Mouse (Mus musculus) testis, postnatal 14 days (tissue): ENCODE measurements at regions not wholly inside any gene's neighbourhood (a gene's known extent, or its start where the extent isn't known, plus 50 kb on each side); places are given as distances from the start of the nearest gene placed in this dataset.

Experiments used
- DNase-seq: peaks from one replicate; pipeline ENCODE4 v3.0.0; 2021; ENCODE audit warnings: low spot score

GRCm38 (mm10) chr7:115076781-115077180 is 333.3 kb downstream of the Insc start:
- no peak for DNase-seq

- DNase-seq = no peak
Observed at GRCm38 (mm10) chr7:115084711-115085380, 341.4 kb downstream of the Insc start.

GRCm38 (mm10) chr7:115086542-115087448 is 343.3 kb downstream of the Insc start:
- DNase-seq = no peak

DNA sequence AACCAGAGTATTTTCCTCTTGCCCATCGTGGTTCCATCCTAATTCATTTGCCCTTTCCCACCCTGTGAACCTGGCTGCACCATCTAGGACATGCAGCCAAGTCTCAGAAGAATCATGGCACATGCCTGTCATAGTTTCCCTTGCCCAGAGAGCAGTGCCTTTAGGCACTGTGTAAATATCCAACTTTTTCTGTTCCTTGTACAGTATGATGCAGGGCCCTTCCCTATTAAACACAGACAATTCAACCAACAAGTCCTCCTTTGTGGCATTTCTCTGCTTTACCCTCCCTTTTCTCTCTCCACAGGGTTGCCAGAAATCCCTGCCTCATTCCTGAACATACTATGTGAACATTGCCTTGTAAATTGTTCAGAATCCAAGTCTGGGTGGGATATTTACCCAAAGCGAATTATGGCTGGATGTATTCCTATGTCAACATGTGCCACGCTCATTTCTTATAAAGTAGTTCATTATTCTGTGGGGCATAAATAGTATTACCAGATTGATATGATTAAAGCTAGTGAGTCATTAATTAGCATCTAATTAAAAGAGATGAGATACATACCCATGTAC is 349.1 kb downstream of the Insc start:
- DNase-seq = no peak

DNA sequence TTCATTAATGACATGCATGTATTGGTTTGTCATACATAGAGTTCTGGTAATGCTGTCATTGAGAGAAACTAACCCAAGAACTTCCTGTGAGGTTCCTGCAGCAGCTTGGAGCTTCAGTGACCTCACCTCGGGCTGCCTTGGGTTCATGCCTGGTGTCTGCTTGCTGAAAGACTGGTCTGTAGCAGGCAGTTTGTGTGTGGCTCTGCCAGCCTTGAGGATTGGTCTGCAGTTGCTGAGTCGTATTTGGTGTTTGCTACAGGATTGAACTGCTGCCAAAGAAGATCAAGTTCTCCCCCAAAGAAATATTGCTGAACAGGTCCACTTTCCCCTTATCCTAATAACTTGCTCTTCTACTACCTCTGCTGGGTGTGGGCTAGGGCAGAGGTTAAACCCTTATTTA is 362.5 kb downstream of the Insc start:
- no peak for DNase-seq

GRCm38 (mm10) chr7:115112282-115112681 is 368.8 kb downstream of the Insc start:
- no peak for DNase-seq

- DNase-seq = no peak
Observed at GRCm38 (mm10) chr7:115123283-115123682, 379.8 kb downstream of the Insc start.

- no peak for DNase-seq
Observed at GRCm38 (mm10) chr7:115129001-115129400, 385.5 kb downstream of the Insc start.

DNA sequence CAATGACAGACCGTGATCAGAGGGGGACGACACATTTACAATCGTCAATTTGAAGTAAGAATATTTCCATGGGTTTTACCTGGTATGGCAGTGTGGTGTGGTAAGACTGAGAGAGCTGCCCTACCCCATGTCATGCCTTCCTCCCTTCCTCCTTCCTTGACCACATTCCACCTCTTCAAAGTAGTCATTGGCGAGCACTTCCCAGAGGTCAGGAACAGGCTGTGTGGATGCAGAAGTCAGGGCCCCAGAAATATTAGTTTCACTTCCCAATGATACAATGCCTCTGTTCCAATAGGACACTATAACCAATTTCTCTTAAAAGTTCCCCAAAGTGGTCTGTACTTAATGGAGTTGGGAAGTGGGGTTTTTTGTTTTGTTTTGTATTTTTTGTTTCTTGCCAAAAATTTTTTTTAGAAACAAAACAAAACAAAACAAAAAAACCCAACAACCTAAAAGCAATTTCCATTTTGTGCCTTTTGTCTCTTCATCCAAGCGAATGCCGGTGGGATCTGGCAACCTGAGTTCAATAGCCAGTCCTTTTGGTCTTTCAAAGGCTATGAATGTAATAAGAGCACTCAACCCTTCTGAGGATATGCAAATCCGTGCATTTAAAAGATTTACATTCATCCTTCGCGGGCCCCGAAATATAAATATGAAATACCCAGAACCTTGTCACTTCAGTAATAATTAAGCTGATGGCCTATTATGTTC is 387.9 kb downstream of the Insc start:
- no peak for DNase-seq

- no peak for DNase-seq
Observed at GRCm38 (mm10) chr7:115131970-115132551, 388.6 kb downstream of the Insc start.

- DNase-seq = no peak
Observed at GRCm38 (mm10) chr7:115132595-115132994, 389.1 kb downstream of the Insc start.

DNA sequence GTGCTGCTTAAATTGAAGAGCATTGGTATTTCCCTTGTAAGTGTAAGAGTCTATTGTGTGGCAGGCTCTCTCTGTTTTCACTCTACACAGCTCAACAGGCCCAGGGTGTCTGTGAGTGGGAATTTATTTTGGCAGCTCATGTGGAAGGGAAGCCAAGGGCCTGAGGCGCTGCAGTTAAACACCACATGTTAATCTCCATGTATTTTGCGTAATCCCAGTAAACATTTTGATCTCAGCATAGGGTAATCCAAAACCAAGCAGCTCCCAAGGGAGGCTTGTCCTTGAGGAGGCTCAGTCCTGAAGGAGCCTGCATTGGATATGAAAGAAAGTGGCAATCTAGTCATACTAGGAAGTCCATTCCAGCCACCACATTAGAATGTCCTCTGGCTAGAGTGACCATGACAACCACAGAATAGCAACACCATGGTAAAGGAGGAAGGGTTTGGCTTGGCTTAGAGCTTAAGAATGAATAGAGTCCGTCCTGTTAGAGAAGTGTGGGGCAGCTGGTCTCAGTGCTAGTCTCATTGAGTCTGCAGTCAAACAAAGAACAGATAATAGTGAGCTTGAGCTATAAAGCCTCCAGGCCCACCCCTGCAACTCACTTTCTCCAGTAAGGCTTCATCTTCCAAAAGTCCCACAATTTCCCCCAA is 391.6 kb downstream of the Insc start:
- no peak for DNase-seq

DNA sequence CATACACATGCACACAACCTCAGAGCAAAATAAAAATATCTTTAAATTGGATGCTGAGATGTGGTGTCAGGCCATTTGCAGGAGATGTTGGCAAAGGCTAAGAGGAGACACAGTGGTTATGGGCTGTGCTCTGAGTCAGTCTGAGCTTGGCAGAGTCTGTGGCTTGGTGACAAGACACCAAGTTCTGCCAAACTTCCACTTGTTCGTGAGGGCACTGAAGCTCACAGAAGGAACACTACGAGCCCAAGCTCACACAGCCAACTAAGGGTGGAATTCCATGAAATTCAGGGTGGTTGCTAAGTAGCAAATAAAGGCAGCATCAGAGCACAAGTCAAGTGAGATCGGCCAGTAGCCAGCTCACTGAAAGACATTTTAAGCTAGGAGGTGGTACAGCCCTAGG is 396.8 kb downstream of the Insc start:
- DNase-seq = no peak

- DNase-seq = no peak
Observed at GRCm38 (mm10) chr7:115142163-115142562, 398.7 kb downstream of the Insc start.

GRCm38 (mm10) chr7:115144947-115145346 is 401.5 kb downstream of the Insc start:
- no peak for DNase-seq

DNA sequence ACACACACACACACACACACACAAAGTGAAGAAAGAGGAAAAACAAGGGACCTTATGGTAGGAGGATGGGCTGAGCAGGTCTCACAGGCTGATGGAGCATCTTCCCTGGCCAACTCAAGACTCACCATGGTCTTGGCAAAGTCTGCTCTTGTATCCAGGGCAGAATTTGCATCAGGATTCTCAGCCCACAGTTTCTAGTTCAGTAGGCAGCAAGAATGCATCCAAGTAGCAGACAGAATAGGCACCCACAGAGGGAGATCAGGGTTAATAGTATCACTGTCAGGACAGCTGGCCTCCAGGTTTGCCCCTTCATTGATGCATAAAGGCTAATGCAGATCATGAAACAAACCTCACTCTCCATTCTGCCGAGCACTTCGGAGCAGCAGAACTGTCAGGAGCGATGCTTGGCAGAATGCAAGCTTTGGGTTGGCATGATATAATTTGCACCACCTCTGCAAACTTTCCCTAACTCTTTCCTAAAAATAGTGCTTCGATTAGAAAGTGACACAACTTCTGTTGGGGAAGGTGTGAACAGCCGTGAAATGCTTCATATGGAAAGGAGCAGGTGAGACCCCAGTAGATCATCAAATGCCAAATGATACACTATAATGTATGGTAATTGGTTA is 404.0 kb downstream of the Insc start:
- DNase-seq = no peak

GRCm38 (mm10) chr7:115153291-115153690 is 409.8 kb downstream of the Insc start:
- DNase-seq = no peak

GRCm38 (mm10) chr7:115153764-115154509 is 410.4 kb downstream of the Insc start:
- DNase-seq = no peak

GRCm38 (mm10) chr7:115170023-115170422 is 426.5 kb downstream of the Insc start:
- no peak for DNase-seq

DNA sequence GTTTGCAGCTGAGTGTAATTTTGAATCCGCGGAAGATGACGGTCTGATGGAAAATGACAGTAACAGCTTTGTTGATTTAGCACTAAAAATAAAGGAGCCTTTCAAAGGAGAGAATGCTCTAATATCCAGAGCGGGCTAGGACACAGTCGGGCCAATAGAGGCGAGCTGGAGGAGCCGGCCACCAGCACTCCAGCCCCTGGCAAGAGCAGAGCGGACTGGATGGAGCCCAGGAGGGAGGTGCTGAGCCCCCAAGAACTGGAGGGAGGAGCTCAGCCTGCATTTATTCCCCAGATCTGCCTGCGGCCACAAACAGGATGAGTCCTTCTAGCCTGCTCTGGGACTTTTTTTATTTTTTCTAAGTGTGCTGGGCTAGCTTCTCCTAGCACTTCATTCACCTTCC is 426.9 kb downstream of the Insc start:
- peak; percentile 9 for DNase-seq
